Mouse (Mus musculus) frontal cortex, adult (tissue): Measurements from ENCODE around the gene Vmn1r181.
"Not testable (repeated sequence)": the region's sequence is repeated elsewhere in the genome, so short reads cannot be mapped to it uniquely, and the experiment has no call there.

ENCODE experiments used
- ATAC-seq: cut with Nextera tagmentation; 2 replicates; pipeline ENCODE4 v1.9.2; 2017; ENCODE audit warnings: mild to moderate bottlenecking, moderate library complexity, mixed read lengths; ENCODE audit not compliant: low TSS enrichment

The Vmn1r181 gene

GRCm38 (mm10) chr7:23974315-23974714, at the start of gene Vmn1r181:
Vmn1r181 (plus strand) TSS chr7:23974615.
- ATAC-seq: not testable (repeated sequence)

GRCm38 (mm10) chr7:23926678-23927077, 47.7 kb upstream of the Vmn1r181 start, which contains the start of gene Vmn1r179:
Vmn1r179 (plus strand) TSS chr7:23926978.
- no peak for ATAC-seq

- ATAC-seq: no peak
Observed at GRCm38 (mm10) chr7:23950332-23950731, 24.1 kb upstream of the Vmn1r181 start, which contains the start of gene Vmn1r180. Vmn1r180 (plus strand) TSS chr7:23950632.

- ATAC-seq: not testable (repeated sequence)
Observed at GRCm38 (mm10) chr7:23968044-23968443, 6.4 kb upstream of the Vmn1r181 start.

- no peak for ATAC-seq
Observed at GRCm38 (mm10) chr7:24001391-24001790, 27.0 kb downstream of the Vmn1r181 start, which contains the start of gene V1rd19. V1rd19 (plus strand) TSS chr7:24001691.
